Mouse (Mus musculus) left cerebral cortex, adult 8-10 months (tissue): ENCODE results near the gene Pcnp. TPM values are rescaled to one million over a fixed set of nuclear protein-coding genes. Genes with fewer than 3 reads are reported as not detected.
"Not testable (repeated sequence)": the region's sequence is repeated elsewhere in the genome, so short reads cannot be mapped to it uniquely, and the experiment has no call there.

Experiments used
- DNase-seq, 2 experiments: peaks; one replicate each; pipeline ENCODE4 v3.0.0; 2022; ENCODE audit warnings: low spot score in 2 of 2
- total RNA-seq, 4 experiments: library from RNA; stranded (reverse); gene quantifications; 2 replicates each; pipeline ENCODE4 v1.2.4; 2022

The Pcnp gene
- total RNA-seq = 100 to 1,000 TPM; 173 to 198 (median 182) TPM

GRCm38 (mm10) chr16:56029661-56030082 is at the start of gene Pcnp:
Gene Pcnp, minus strand, starts transcription at chr16:56029739.
- peak; percentile 93 to 96 for DNase-seq

- no peak for DNase-seq
Observed at GRCm38 (mm10) chr16:56076121-56076869, 46.8 kb upstream of the Pcnp start.

- DNase-seq = peak; percentile 75 to 80
Observed at GRCm38 (mm10) chr16:56075222-56076111, 45.9 kb upstream of the Pcnp start.

GRCm38 (mm10) chr16:56074565-56074964 is 45.0 kb upstream of the Pcnp start:
- no peak for DNase-seq

- no peak for DNase-seq
Observed at GRCm38 (mm10) chr16:56074122-56074521, 44.6 kb upstream of the Pcnp start.

GRCm38 (mm10) chr16:56073150-56073549 is 43.6 kb upstream of the Pcnp start:
- DNase-seq = not testable (repeated sequence)

- no peak for DNase-seq
Observed at GRCm38 (mm10) chr16:56072533-56072932, 43.0 kb upstream of the Pcnp start.

- DNase-seq = no peak
Observed at GRCm38 (mm10) chr16:56071317-56072232, 42.0 kb upstream of the Pcnp start.

- DNase-seq = no peak
Observed at GRCm38 (mm10) chr16:56068523-56069070, 39.1 kb upstream of the Pcnp start.

GRCm38 (mm10) chr16:56066113-56066512 is 36.6 kb upstream of the Pcnp start:
- DNase-seq = no peak

- peak; percentile 40 to 71 for DNase-seq
Observed at GRCm38 (mm10) chr16:56064334-56064990, 34.9 kb upstream of the Pcnp start.

GRCm38 (mm10) chr16:56062981-56063380 is 33.4 kb upstream of the Pcnp start:
- DNase-seq = no peak

GRCm38 (mm10) chr16:56061995-56062594 is 32.6 kb upstream of the Pcnp start:
- no peak for DNase-seq

- no peak for DNase-seq
Observed at GRCm38 (mm10) chr16:56058151-56058550, 28.6 kb upstream of the Pcnp start.

GRCm38 (mm10) chr16:56056944-56057590 is 27.5 kb upstream of the Pcnp start:
- DNase-seq = no peak

GRCm38 (mm10) chr16:56055911-56056310 is 26.4 kb upstream of the Pcnp start:
- DNase-seq = no peak

GRCm38 (mm10) chr16:56048038-56048437 is 18.5 kb upstream of the Pcnp start, which contains the start of gene Senp7:
Gene Senp7, plus strand, starts transcription at chr16:56048338.
- DNase-seq = not testable (repeated sequence)

- DNase-seq = no peak
Observed at GRCm38 (mm10) chr16:56038090-56038489, 8.6 kb upstream of the Pcnp start.
